Mouse (Mus musculus) right cerebral cortex, adult 2 months (tissue): ENCODE results near the gene Vmn1r168.
"Not testable (repeated sequence)": the region's sequence is repeated elsewhere in the genome, so short reads cannot be mapped to it uniquely, and the experiment has no call there.

ENCODE experiments used
- DNase-seq, 2 experiments: peaks; one replicate each; pipeline ENCODE4 v3.0.0; 2021 to 2022; ENCODE audit warnings: low spot score in 2 of 2

Gene Vmn1r168

GRCm38 (mm10) chr7:23539432-23539831, at the start of gene Vmn1r168:
Gene Vmn1r168, plus strand, starts transcription at chr7:23539732.
- not testable (repeated sequence) for DNase-seq

DNA sequence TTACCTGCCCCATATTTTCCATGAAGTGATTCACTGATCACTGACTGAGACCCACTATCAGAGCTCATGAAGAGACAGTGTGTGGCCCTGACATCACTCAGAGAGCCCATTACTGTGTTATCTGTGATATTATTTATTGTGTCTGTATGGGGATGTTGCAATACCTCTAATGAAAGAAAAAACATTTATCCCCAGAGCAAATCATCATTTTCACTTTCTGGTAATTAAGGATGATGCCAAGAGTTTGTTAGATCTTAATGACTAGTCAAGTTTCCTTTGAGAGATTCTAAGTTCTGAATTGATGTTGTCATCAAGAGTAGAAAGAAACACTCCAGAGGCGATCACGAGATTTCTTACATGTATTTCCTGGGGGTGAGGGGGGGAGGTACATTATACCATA, 32.4 kb upstream of the Vmn1r168 start, which contains the start of gene Vmn1r167:
Gene Vmn1r167 (minus strand): TSS at position 101 of the 400 bp plus-strand sequence.
- not testable (repeated sequence) for DNase-seq

- DNase-seq: not testable (repeated sequence)
Measured at GRCm38 (mm10) chr7:23575226-23575625, 35.7 kb downstream of the Vmn1r168 start, which contains the start of gene Vmn1r169. Gene Vmn1r169, plus strand, starts transcription at chr7:23575526.
